Mouse (Mus musculus): ENCODE results near the gene Crtc1. TPM values are rescaled to one million over a fixed set of nuclear protein-coding genes. Genes with fewer than 3 reads are reported as not detected.

Gene Crtc1
- polyA plus RNA-seq, 1 experiment = 6.1 TPM

DNA sequence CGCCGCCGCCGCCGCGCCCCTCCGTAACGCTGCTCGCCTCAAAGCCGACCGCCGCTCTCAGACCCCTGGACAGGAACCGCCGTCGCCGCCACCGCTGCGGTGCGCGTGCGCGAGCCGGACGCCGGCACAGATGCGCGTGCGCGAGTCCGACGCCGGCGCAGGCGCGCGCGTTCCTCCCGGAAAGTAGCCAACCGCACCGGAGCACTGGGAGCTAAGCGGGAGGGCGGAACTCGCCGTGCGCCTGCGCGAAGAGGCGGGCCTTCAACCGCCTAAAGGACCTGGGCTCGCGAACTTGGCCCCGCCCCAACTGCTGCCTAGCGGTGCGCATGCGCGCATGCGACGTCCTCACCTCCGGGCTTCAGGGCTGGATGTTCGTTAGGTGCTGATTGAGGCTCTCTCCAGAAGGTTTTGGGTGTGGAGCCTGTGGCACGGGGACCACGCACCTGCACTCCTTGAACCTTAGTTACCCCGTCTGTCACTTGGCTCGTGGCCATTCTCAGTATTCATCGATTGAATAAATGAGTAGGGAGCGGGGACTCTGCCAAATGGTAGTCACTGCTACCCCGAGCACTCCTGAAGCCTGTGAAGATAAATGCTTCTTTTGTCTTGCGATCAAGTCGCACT is 86.1 kb downstream of the Crtc1 start, which contains the start of gene Upf1:
Gene Upf1 (minus strand): TSS at position 85 of the 624 bp plus-strand sequence.
- H3K4me3 ChIP-seq (replicated peaks; ENCODE audit: control insufficient read depth, low read depth, low read length) = peak within 1 kb of the TSS; percentile 77
- TF ChIP-seq POLR2A (IDR thresholded peaks at IDR 0.05; ENCODE audit: borderline replicate concordance, control insufficient read depth, low read depth, low read length) (peak; percentile 72; the same call in 1 of the 2 replicates), CTCF (IDR thresholded peaks at IDR 0.05; ENCODE audit: control insufficient read depth, insufficient read depth, low read length) (no peak)
- WGBS = 1% methylated on average over 69 of the region's 69 CpGs
- peak within 1 kb of the TSS; percentile 85 for H3K27ac ChIP-seq (ENCODE audit: control insufficient read depth, insufficient read depth, low read depth, low read length, poor library complexity)
- peaks cover 3% of the 10 kb centered on the region; the same call in 1 of the 2 replicates for H3K4me1 ChIP-seq (ENCODE audit: control insufficient read depth, insufficient read depth, low read length)

DNA sequence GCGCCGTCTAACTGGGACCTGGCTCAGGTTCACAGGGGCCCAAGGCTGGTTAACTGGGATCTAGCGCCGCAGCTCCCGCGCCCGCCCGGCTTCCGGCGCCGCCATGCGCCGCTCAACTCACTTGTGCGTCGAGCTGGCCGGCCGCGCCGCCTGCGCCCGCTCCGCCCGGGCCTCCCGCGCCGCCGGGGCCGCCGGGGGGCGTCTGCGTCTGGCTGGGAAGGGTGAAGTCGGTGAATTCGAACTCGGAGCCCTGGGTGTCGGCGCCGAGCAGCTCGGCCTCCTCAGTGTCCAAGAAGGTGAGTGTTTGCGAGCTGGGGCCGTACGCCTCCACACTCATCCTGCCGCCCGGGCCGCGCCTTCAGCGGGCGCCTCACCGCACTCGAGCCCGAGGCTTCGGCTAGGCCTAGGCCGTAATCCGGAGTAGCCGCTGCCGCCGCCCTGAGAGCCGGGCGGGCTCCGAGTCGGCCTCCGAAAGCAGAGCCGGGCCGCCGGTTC is 86.7 kb downstream of the Crtc1 start:
- peak overlapping the region; percentile 85 for H3K27ac ChIP-seq (ENCODE audit: control insufficient read depth, insufficient read depth, low read depth, low read length, poor library complexity)
- WGBS = under 1% methylated on average over 64 of the region's 64 CpGs
- peak overlapping the region; percentile 74 for H3K4me3 ChIP-seq (replicated peaks; ENCODE audit: control insufficient read depth, low read depth, low read length)
- H3K4me1 ChIP-seq (ENCODE audit: control insufficient read depth, insufficient read depth, low read length) = peaks cover 3% of the 10 kb centered on the region; the same call in 1 of the 2 replicates
- no peak for TF ChIP-seq POLR2A (IDR thresholded peaks at IDR 0.05; ENCODE audit: borderline replicate concordance, control insufficient read depth, low read depth, low read length)
- TF ChIP-seq CTCF (IDR thresholded peaks at IDR 0.05; ENCODE audit: control insufficient read depth, insufficient read depth, low read length) = no peak

DNA sequence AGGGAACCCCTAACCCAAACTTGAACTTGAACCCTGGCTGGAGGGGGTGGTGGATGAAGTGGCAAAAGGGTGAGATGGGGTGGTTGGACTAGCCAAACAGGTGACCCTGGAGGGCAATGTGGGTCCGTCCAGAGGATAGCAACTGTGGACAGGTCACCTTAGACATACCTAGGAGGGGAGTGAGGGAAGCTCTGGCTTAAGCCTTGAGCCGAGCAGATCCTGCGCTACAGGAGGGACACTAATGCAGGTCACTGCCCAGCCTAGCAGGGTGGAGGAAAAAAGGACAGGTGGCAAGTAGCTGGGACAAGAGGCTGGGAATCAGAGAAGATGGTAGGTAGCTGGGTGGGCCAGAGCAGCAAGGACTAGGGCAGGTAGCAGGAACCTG is 87.4 kb downstream of the Crtc1 start:
- H3K4me1 ChIP-seq (ENCODE audit: control insufficient read depth, insufficient read depth, low read length) = peaks cover 3% of the 10 kb centered on the region; the same call in 1 of the 2 replicates
- 28% methylated on average over 3 of the region's 3 CpGs for WGBS
- no peak overlapping the region for H3K27ac ChIP-seq (ENCODE audit: control insufficient read depth, insufficient read depth, low read depth, low read length, poor library complexity)
- H3K4me3 ChIP-seq (replicated peaks; ENCODE audit: control insufficient read depth, low read depth, low read length) = peak overlapping the region; percentile 74
- TF ChIP-seq POLR2A (IDR thresholded peaks at IDR 0.05; ENCODE audit: borderline replicate concordance, control insufficient read depth, low read depth, low read length) (no peak), CTCF (IDR thresholded peaks at IDR 0.05; ENCODE audit: control insufficient read depth, insufficient read depth, low read length) (no peak)

DNA sequence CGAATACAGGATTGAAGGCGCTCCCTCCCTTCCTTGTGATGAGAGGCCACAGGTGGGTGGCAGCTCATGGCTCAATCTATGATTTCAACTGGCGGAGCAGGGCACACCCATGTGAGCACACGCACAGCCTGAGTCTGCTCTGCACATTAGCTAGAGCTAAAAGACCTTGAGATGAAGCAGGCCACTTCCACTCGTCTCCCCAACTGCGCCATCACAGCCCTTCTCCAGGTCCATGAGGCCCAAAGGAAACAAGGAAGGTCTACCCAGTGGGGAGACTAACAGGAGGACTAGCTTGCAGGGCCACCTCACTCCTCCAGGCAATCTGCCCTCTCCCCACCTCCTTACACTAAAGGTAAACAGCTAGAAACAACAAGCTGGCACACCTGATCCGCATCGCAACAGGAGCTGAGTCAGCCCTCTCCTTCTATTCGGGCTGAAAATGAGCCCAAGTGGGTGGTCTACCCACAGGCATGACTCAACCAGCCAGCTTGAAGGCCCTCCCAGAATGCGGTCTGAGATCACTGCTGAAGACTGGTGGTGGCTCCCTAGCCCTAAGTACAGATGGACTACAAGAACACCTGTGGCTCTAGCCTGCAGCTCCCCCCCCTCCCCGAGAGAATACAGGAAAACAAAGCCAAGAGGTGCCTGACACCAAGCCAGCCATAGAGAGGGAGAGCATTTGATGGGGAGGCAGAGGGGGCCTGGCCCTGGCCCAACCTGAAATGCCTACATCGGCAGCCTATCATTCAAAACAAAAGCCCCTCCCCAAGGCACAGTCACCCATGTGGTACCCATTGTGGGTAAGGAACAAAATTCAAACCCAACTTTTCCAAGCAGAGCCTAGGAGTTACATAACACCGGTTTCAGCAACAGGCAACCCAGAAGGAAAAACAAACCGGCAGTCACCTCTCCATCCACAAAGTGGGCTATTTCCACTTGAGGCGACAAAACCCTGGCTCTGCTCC is 88.1 kb downstream of the Crtc1 start:
- H3K4me3 ChIP-seq (replicated peaks; ENCODE audit: control insufficient read depth, low read depth, low read length) = peak overlapping the region; percentile 74
- WGBS = 37% methylated on average over 15 of the region's 15 CpGs
- H3K27ac ChIP-seq (ENCODE audit: control insufficient read depth, insufficient read depth, low read depth, low read length, poor library complexity) = no peak overlapping the region
- peaks cover 3% of the 10 kb centered on the region; the same call in 1 of the 2 replicates for H3K4me1 ChIP-seq (ENCODE audit: control insufficient read depth, insufficient read depth, low read length)
- no peak for TF ChIP-seq CTCF (IDR thresholded peaks at IDR 0.05; ENCODE audit: control insufficient read depth, insufficient read depth, low read length)
- no peak for TF ChIP-seq POLR2A (IDR thresholded peaks at IDR 0.05; ENCODE audit: borderline replicate concordance, control insufficient read depth, low read depth, low read length)

DNA sequence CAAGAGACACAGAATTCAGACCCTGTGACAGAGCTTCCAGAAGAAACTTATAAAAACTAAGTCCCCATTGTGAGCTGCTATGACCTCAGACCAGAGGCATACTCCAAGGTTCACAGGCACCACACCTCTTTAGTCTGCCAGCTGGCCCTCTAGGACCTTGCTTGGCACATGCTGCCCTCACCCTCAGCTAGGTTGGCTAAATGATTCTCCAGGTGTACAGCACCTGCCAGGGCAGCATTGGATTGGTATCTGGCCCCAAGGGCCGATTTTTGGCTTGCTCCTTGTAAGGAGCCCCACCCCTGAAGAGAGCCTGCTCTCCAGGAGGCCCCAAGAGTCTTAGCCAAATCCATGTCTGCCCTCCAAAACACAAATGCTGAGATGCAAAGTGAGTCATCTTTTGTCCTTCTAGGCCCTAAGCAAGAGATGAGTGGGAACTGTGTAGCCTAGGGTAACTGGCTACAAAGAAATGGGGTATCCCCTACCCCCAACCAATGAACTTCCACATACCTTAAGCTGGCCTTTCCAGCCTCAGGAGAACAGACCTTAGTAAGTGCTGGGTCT is 91.4 kb downstream of the Crtc1 start:
- H3K4me3 ChIP-seq (replicated peaks; ENCODE audit: control insufficient read depth, low read depth, low read length) = no peak overlapping the region
- 55% methylated on average over 1 of the region's 1 CpGs for WGBS
- H3K27ac ChIP-seq (ENCODE audit: control insufficient read depth, insufficient read depth, low read depth, low read length, poor library complexity) = no peak overlapping the region
- TF ChIP-seq CTCF (IDR thresholded peaks at IDR 0.05; ENCODE audit: control insufficient read depth, insufficient read depth, low read length) = no peak
- no peak for TF ChIP-seq POLR2A (IDR thresholded peaks at IDR 0.05; ENCODE audit: borderline replicate concordance, control insufficient read depth, low read depth, low read length)
- H3K4me1 ChIP-seq (ENCODE audit: control insufficient read depth, insufficient read depth, low read length) = peaks cover 3% of the 10 kb centered on the region; the same call in 1 of the 2 replicates

DNA sequence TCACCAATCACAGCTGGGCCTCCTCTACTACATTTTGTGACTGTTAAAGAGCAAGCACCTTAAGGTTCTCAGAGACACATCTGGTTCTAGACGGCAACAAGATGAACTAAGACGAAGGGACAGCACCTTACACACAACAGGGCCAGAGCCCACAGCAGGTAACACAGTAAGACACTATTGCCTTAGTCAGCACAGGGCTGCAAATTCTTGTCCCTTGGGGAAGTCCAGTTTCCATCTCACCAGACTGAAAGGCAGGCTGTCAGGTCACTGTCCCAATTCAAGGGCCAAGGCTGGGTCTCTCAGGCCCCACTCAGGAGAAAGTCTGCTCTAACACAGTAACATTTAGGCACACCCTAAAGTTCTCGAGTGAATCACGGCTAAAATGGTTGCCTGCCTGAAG is 91.9 kb downstream of the Crtc1 start:
- Histone ChIP-seq H3K4me3 (replicated peaks; ENCODE audit: control insufficient read depth, low read depth, low read length) (no peak overlapping the region), H3K4me1 (ENCODE audit: control insufficient read depth, insufficient read depth, low read length) (peaks cover 3% of the 10 kb centered on the region; the same call in 1 of the 2 replicates), H3K27ac (ENCODE audit: control insufficient read depth, insufficient read depth, low read depth, low read length, poor library complexity) (no peak overlapping the region)
- WGBS = 86% methylated on average over 4 of the region's 4 CpGs
- no peak for TF ChIP-seq POLR2A (IDR thresholded peaks at IDR 0.05; ENCODE audit: borderline replicate concordance, control insufficient read depth, low read depth, low read length)
- no peak for TF ChIP-seq CTCF (IDR thresholded peaks at IDR 0.05; ENCODE audit: control insufficient read depth, insufficient read depth, low read length)

DNA sequence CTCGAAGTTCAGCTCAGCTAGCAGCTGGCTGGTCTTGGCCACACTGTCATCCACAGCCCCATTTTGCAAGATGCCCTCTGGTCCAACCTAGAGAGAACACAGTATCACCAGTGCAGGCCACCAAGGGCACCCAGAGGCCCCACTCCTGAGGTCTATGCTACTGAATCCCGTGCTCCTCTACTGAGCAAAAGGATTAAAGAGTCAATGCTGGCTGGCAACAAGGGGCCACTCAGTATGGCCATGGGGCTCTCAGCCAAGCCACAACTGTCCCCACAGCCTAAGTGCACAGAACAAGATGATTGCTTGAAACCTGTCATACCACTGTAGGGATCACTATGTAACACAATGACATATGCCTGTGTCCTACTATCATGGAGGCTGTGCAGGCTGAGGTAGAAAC is 95.1 kb downstream of the Crtc1 start:
- TF ChIP-seq POLR2A (IDR thresholded peaks at IDR 0.05; ENCODE audit: borderline replicate concordance, control insufficient read depth, low read depth, low read length) (no peak), CTCF (IDR thresholded peaks at IDR 0.05; ENCODE audit: control insufficient read depth, insufficient read depth, low read length) (no peak)
- no peak overlapping the region for H3K4me3 ChIP-seq (replicated peaks; ENCODE audit: control insufficient read depth, low read depth, low read length)
- no peak overlapping the region for H3K27ac ChIP-seq (ENCODE audit: control insufficient read depth, insufficient read depth, low read depth, low read length, poor library complexity)
- no peaks in the 10 kb centered on the region; the same call in 1 of the 2 replicates for H3K4me1 ChIP-seq (ENCODE audit: control insufficient read depth, insufficient read depth, low read length)
- WGBS = 80% methylated on average over 2 of the region's 2 CpGs
